Mouse (Mus musculus) CD8-positive naive resting alpha-beta T cell, adult 57 days (primary cell): Measurements from ENCODE around the gene Ssxb5. TPM values are rescaled to one million over a fixed set of nuclear protein-coding genes. Genes with fewer than 3 reads are reported as not detected.

ENCODE experiments used
- total RNA-seq: library from RNA; stranded (reverse); gene quantifications from one replicate; pipeline ENCODE4 v1.2.4, GENCODE M21; 2023

Gene Ssxb5
- not detected for total RNA-seq

GRCm38 (mm10) chrX:8803391-8803790, at the start of gene Ssxb5:
Gene Ssxb5, plus strand, starts transcription at chrX:8803691.

GRCm38 (mm10) chrX:8843694-8844093, 40.2 kb downstream of the Ssxb5 start, which contains the start of gene Gm6592:
Gene Gm6592, plus strand, starts transcription at chrX:8843994.

Other genes starting within 250 kb of the Ssxb5 start
- gene Ssxb3, start 211.9 kb upstream of the Ssxb5 start, total RNA-seq: not detected
- gene Ssxb8, start 112.8 kb upstream of the Ssxb5 start, total RNA-seq: not detected
- gene Ssx9, start 55.3 kb upstream of the Ssxb5 start, total RNA-seq: not detected
- gene Gm6592, start 40.3 kb downstream of the Ssxb5 start, total RNA-seq: not detected
- gene Gm5751, start 70.6 kb downstream of the Ssxb5 start, total RNA-seq: not detected
- gene B630019K06Rik, start 88.7 kb downstream of the Ssxb5 start, total RNA-seq: 2.3 TPM
- gene Fthl17b, start 159.3 kb downstream of the Ssxb5 start, total RNA-seq: not detected
- not detected for gene Fthl17c, start 172.9 kb downstream of the Ssxb5 start, total RNA-seq
- not detected for gene Fthl17d, start 183.1 kb downstream of the Ssxb5 start, total RNA-seq
- not detected for gene Fthl17e, start 229.8 kb downstream of the Ssxb5 start, total RNA-seq